Mouse (Mus musculus) embryonic facial prominence, embryonic 14.5 days (tissue): ENCODE measurements around the gene Stub1. TPM values are rescaled to one million over a fixed set of nuclear protein-coding genes. Genes with fewer than 3 reads are reported as not detected.

Experiments
- ATAC-seq: fragments of 200-750 bp; cut with Nextera tagmentation; 2 replicates; pipeline ENCODE4 v1.8.0; 2017; ENCODE audit warnings: low read depth, moderate number of reproducible peaks, moderate TSS enrichment
- DNase-seq: peaks from one replicate; pipeline ENCODE4 v3.0.0-alpha.2; 2015; ENCODE audit warnings: low spot score
- H3K27ac ChIP-seq: fragments of 300-500 bp; sonication (generic); replicated peaks from 2 replicates; pipeline ENCODE4 v1.5.1; 2014; ENCODE audit warnings: low read depth, mild to moderate bottlenecking, low read length, moderate library complexity
- H3K27me3 ChIP-seq: fragments of 300-500 bp; sonication (generic); replicated peaks from 2 replicates; pipeline ENCODE4 v1.6.1; 2014; ENCODE audit warnings: low read length; ENCODE audit not compliant: control insufficient read depth, insufficient read depth
- H3K36me3 ChIP-seq: fragments of 300-500 bp; sonication (generic); 2 replicates; pipeline ENCODE4 v1.6.1; 2014; ENCODE audit warnings: low read length, mixed read lengths; ENCODE audit not compliant: control insufficient read depth, insufficient read depth
- H3K4me1 ChIP-seq: fragments of 300-500 bp; sonication (generic); 2 replicates; pipeline ENCODE4 v1.6.1; 2014; ENCODE audit warnings: antibody characterized with exemption, low read length; ENCODE audit not compliant: control insufficient read depth, insufficient read depth
- H3K4me2 ChIP-seq: fragments of 300-500 bp; sonication (generic); 2 replicates; pipeline ENCODE4 v1.6.1; 2014; ENCODE audit warnings: low read depth, mild to moderate bottlenecking, low read length, moderate library complexity, mixed read lengths
- H3K4me3 ChIP-seq: fragments of 300-500 bp; sonication (generic); 2 replicates; pipeline ENCODE4 v1.5.1; 2014; ENCODE audit warnings: low read depth, mild to moderate bottlenecking, low read length
- H3K9ac ChIP-seq: fragments of 300-500 bp; sonication (generic); 2 replicates; pipeline ENCODE4 v1.6.1; 2014; ENCODE audit warnings: low read depth, mild to moderate bottlenecking, low read length, moderate library complexity, mixed read lengths
- H3K9me3 ChIP-seq: fragments of 300-500 bp; sonication (generic); 2 replicates; pipeline ENCODE4 v1.6.1; 2016; ENCODE audit warnings: low read length; ENCODE audit not compliant: control insufficient read depth
- WGBS: fragments of 180-500 bp; shearing (Covaris S2); extraction: QIAGEN DNeasy Blood & Tissue Kit; methylation state at CpG from one replicate; pipeline ENCODE4 v1.1.7; 2014; 5-methylcytosine and 5-hydroxymethylcytosine counted together
- microRNA-seq: library from miRNA; unstranded; fragments of <30 nt; microRNA quantifications from one replicate; pipeline ENCODE4, GENCODE M21; 2016; ENCODE audit warnings: borderline number of aligned reads
- polyA plus RNA-seq: library from polyadenylated mRNA; unstranded; fragments of >200 nt; fragmentation: Nextera tagmentation; extraction: Ambion mirVana; gene quantifications from 2 replicates; pipeline ENCODE4 v1.2.1, GENCODE M21; 2014

Stub1 gene
- polyA plus RNA-seq, 1 experiment from 2014 or later: 314 TPM

- H3K9me3 ChIP-seq: no peaks in the 10 kb centered on the region
- 90% methylated on average over 9 of the region's 9 CpGs for WGBS
- ATAC-seq: no peak
- no peak overlapping the region for H3K9ac ChIP-seq
- no peak overlapping the region for H3K4me3 ChIP-seq
- no peak overlapping the region for H3K4me2 ChIP-seq
- DNase-seq: no peak
- H3K4me1 ChIP-seq: peaks cover 23% of the 10 kb centered on the region
- no peaks in the 10 kb centered on the region for H3K27me3 ChIP-seq
- no peak overlapping the region for H3K27ac ChIP-seq
- peaks cover 41% of the 10 kb centered on the region for H3K36me3 ChIP-seq
Measured at GRCm38 (mm10) chr17:25786781-25787504, 46.3 kb downstream of the Stub1 start.

- H3K4me3 ChIP-seq: peak within 1 kb of the TSS; percentile 76
- ATAC-seq (no peak), DNase-seq (no peak)
- H3K4me2 ChIP-seq: peak within 1 kb of the TSS; percentile 87
- no peaks in the 10 kb centered on the region for H3K27me3 ChIP-seq
- H3K27ac ChIP-seq: peak within 1 kb of the TSS; percentile 91
- no peaks in the 10 kb centered on the region for H3K9me3 ChIP-seq
- H3K9ac ChIP-seq: peak within 1 kb of the TSS; percentile 82
- 80% methylated on average over 3 of the region's 3 CpGs for WGBS
- peaks cover 47% of the 10 kb centered on the region for H3K36me3 ChIP-seq
- peaks cover 19% of the 10 kb centered on the region for H3K4me1 ChIP-seq
Measured at GRCm38 (mm10) chr17:25786280-25786679, 46.9 kb downstream of the Stub1 start, which contains the start of gene Ccdc78. Gene Ccdc78, plus strand, starts transcription at chr17:25786580.

- WGBS: 0% methylated on average over 23 of the region's 23 CpGs
- peak within 1 kb of the TSS; percentile 87 for H3K4me2 ChIP-seq
- no peaks in the 10 kb centered on the region for H3K9me3 ChIP-seq
- peaks cover 56% of the 10 kb centered on the region for H3K36me3 ChIP-seq
- no peaks in the 10 kb centered on the region for H3K27me3 ChIP-seq
- DNase-seq: peak; percentile 97
- peak within 1 kb of the TSS; percentile 91 for H3K27ac ChIP-seq
- H3K4me1 ChIP-seq: peaks cover 14% of the 10 kb centered on the region
- peak; percentile 89 for ATAC-seq
- H3K9ac ChIP-seq: peak within 1 kb of the TSS; percentile 82
- peak within 1 kb of the TSS; percentile 76 for H3K4me3 ChIP-seq
Measured at GRCm38 (mm10) chr17:25785281-25785745, 47.9 kb downstream of the Stub1 start, which contains the start of gene Haghl. Gene Haghl, minus strand, starts transcription at chr17:25785673.

- ATAC-seq: no peak
- no peak for DNase-seq
- Histone ChIP-seq H3K4me1 (peaks cover 14% of the 10 kb centered on the region), H3K9ac (peak overlapping the region; percentile 82), H3K4me2 (peak overlapping the region; percentile 87), H3K27me3 (no peaks in the 10 kb centered on the region), H3K36me3 (peaks cover 58% of the 10 kb centered on the region), H3K4me3 (peak overlapping the region; percentile 76), H3K27ac (no peak overlapping the region), H3K9me3 (no peaks in the 10 kb centered on the region)
- WGBS: 79% methylated on average over 15 of the region's 15 CpGs
Measured at GRCm38 (mm10) chr17:25783861-25784574, 49.2 kb downstream of the Stub1 start.

DNA sequence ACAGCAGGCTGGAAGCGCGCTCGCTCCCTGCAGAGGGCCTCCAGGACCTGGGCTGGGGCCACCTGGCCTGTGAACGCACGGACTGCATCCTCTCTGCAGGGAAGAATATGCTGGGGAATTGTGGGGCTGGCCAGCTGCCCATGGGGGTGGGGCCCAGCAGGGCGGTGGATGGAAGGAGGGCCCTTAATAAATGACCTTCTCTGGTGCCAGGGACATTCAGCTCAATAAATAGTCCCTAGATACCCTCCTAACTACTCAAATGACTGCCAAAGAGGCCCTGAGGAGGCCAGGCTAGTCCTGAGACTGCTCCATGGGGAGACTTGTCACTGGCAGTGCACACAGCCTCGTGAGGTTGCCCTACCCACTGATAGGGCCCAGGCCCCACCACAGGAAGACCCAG lies 50.1 kb downstream of the Stub1 start:
- DNase-seq (no peak), ATAC-seq (no peak)
- no peaks in the 10 kb centered on the region for H3K9me3 ChIP-seq
- peaks cover 59% of the 10 kb centered on the region for H3K36me3 ChIP-seq
- no peaks in the 10 kb centered on the region for H3K27me3 ChIP-seq
- H3K4me3 ChIP-seq: no peak overlapping the region
- no peak overlapping the region for H3K4me2 ChIP-seq
- peaks cover 14% of the 10 kb centered on the region for H3K4me1 ChIP-seq
- WGBS: 77% methylated on average over 7 of the region's 7 CpGs
- no peak overlapping the region for H3K9ac ChIP-seq
- H3K27ac ChIP-seq: no peak overlapping the region

DNA sequence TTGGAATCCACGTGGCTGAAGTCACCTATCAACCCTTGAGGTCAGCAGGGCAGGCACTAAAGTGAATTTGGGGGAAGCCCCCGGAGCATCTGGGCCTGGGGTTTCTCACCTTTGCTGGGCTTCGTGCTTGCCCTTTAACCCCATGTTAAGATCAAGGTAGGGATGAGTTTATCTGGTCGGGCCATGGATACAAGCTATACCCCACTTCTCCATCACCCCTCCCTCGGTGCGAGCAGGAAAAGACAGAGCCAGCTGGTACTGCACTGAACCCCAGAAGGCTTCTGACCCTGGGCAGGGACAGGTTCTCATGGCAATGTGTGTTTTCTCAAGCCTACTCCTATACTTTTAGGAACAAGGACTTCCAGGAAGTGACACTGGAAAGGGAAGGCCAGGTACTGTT lies 51.9 kb downstream of the Stub1 start:
- ATAC-seq (no peak), DNase-seq (no peak)
- H3K4me3 ChIP-seq: no peak overlapping the region
- H3K9ac ChIP-seq: no peak overlapping the region
- peaks cover 14% of the 10 kb centered on the region for H3K4me1 ChIP-seq
- no peaks in the 10 kb centered on the region for H3K9me3 ChIP-seq
- WGBS: 78% methylated on average over 6 of the region's 6 CpGs
- peaks cover 50% of the 10 kb centered on the region for H3K36me3 ChIP-seq
- H3K27ac ChIP-seq: no peak overlapping the region
- no peaks in the 10 kb centered on the region for H3K27me3 ChIP-seq
- no peak overlapping the region for H3K4me2 ChIP-seq

Small RNA genes lying within 50 kb of the gene (microRNA-seq; reads per million reads assigned to microRNA genes)
- not detected for gene Mir3082
- not detected for gene Mir6966

Other genes with a start within 250 kb of the Stub1 start
- 14.6 and 28.5 TPM in 2 replicates for gene Gng13, start 116.2 kb downstream of the Stub1 start, polyA plus RNA-seq
- gene Chtf18, start 106.0 kb downstream of the Stub1 start, polyA plus RNA-seq: 12.9 and 15.7 TPM in 2 replicates
- 19.5 and 23.1 TPM in 2 replicates for gene Rpusd1, start 105.7 kb downstream of the Stub1 start, polyA plus RNA-seq
- gene Mslnl, start 97.4 kb downstream of the Stub1 start, polyA plus RNA-seq: 2.0 TPM in 2 replicates
- gene Msln, start 79.0 kb downstream of the Stub1 start, polyA plus RNA-seq: 1.7 and 9.4 TPM in 2 replicates
- 26.9 and 27.2 TPM in 2 replicates for gene Narfl, start 59.6 kb downstream of the Stub1 start, polyA plus RNA-seq
- 42.1 and 66.5 TPM in 2 replicates for gene Haghl, start 47.7 kb downstream of the Stub1 start, polyA plus RNA-seq
- 0.09 and 0.65 TPM in 2 replicates for gene Ccdc78, start 46.8 kb downstream of the Stub1 start, polyA plus RNA-seq
- 66.1 and 75.2 TPM in 2 replicates for gene Fam173a, start 40.5 kb downstream of the Stub1 start, polyA plus RNA-seq
- gene AC134908.4, start 37.7 kb downstream of the Stub1 start, polyA plus RNA-seq: 0.92 TPM in 1 of 2 replicates, not detected in the other
- gene Metrn, start 36.3 kb downstream of the Stub1 start, polyA plus RNA-seq: 10.3 and 11.1 TPM in 2 replicates
- gene Fbxl16, start 24.3 kb downstream of the Stub1 start, polyA plus RNA-seq: 3.4 and 3.5 TPM in 2 replicates
- 22.9 and 25.5 TPM in 2 replicates for gene Wdr24, start 9.8 kb downstream of the Stub1 start, polyA plus RNA-seq
- 35.2 and 36.2 TPM in 2 replicates for gene Jmjd8, start 4.5 kb downstream of the Stub1 start, polyA plus RNA-seq
- 2.8 and 3.3 TPM in 2 replicates for gene Rhbdl1, start 3.9 kb upstream of the Stub1 start, polyA plus RNA-seq
- 1.4 and 1.6 TPM in 2 replicates for gene Gm20683, start 8.4 kb upstream of the Stub1 start, polyA plus RNA-seq
- 12.0 and 13.0 TPM in 2 replicates for gene Rhot2, start 11.4 kb upstream of the Stub1 start, polyA plus RNA-seq
- gene Wdr90, start 28.1 kb upstream of the Stub1 start, polyA plus RNA-seq: 17.6 and 19.8 TPM in 2 replicates
- 25.7 and 36.7 TPM in 2 replicates for gene Mcrip2, start 35.4 kb upstream of the Stub1 start, polyA plus RNA-seq
- gene Mettl26, start 41.7 kb upstream of the Stub1 start, polyA plus RNA-seq: 40.6 and 44.1 TPM in 2 replicates
- gene Wfikkn1, start 47.5 kb upstream of the Stub1 start, polyA plus RNA-seq: 0.42 and 0.48 TPM in 2 replicates
- 17.1 and 19.7 TPM in 2 replicates for gene Rab40c, start 86.3 kb upstream of the Stub1 start, polyA plus RNA-seq
- gene Pigq, start 111.5 kb upstream of the Stub1 start, polyA plus RNA-seq: 51.8 and 52.2 TPM in 2 replicates
- 0.99 TPM in 1 of 2 replicates, not detected in the other for gene Nhlrc4, start 111.6 kb upstream of the Stub1 start, polyA plus RNA-seq
- 0.16 TPM in 1 of 2 replicates, not detected in the other for gene A930017K11Rik, start 119.2 kb upstream of the Stub1 start, polyA plus RNA-seq
- 25.2 and 25.8 TPM in 2 replicates for gene Capn15, start 152.4 kb upstream of the Stub1 start, polyA plus RNA-seq
- 15.8 and 17.7 TPM in 2 replicates for gene Rab11fip3, start 236.2 kb upstream of the Stub1 start, polyA plus RNA-seq